Mouse (Mus musculus): Measurements from ENCODE around the gene Ndufb2.

Gene Ndufb2

DNA sequence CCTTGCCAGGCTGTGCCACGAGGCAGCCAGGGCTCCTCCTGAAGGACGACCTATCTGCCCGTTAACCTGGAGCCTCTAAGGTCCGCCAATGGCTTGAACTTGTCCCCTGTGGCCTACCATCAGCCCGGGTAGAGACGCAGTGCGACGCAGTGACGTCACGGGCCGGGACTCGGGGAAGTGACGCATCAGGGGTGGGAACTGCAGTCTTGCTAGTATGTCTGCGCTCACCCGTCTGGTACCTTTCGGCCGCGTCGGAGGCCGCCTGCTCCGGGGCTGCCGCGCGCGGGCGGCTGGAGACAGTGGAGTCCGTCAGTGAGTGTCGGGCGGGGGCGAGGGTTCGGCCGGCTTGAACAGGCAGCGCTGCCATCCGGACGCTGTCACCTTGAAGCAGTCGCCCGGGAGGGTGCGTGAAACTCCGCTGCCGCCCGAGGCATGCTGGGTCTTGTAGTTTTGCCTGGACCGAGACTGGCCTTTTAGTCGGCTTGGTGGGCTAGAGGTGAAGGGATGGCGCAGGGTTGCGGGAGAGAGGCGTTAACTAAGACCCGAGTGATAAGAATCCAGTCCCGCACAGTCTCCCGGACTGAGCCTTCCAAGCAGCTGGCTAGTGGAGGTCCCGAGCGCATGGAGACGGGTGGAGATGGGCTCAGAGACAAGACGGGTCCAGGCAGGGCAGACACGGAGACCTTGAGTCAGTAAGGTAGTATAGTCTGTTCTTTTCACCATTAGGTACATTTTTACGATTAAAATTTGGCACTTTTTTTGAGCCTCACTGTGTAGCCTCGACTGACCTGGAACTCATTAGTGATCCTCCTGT, at the start of gene Ndufb2:
TSS of gene Ndufb2 (plus strand) at position 174 of the 814 bp plus-strand sequence.
- peak; percentile 94 for DNase-seq (ENCODE audit: low read depth, low spot score)

DNA sequence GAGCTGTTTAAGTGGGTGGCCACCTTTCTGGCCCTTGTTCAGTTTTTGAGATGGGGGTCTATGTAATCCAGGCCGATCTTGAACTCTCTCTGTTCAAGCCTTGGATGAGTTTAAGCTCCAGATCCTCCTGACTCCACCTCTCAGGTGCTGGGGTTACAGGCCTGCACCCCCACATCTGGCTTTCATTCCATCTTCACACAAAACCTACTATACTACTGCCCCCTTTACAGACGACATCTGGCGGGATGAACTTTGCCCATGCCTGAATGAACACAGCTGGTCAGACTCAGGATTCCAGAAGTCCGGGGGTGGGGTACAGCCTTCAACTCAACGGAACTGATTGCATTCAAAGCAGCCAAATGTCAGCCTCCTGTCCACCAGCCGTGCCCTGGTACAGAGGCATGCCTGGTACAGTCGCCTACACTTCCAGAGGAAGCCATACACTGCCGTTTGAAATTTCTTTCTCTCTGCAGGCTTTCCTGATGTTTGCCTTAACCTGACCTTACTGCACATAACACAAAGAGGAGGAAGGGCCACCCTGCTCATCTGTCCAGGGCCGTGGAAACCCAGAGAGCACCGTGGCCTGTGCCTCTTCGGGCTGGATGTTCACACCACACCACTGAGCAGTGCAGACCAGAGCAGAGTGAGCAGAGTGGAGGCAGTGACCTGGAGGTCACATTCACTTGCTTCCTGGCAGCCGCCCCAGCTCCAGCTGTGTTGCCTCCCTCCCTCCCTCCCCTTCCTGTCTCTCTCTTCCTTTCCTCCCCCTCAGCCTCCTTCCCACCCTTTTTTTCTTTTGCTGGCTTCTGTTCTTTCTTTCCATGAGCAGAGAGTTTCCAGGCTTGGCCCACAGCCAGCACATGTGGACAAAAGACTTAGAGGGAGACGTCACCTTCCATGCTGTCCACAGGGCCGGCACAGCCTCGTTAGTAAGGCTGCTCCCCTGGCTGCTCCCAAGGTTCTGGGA, 49.5 kb upstream of the Ndufb2 start:
- peak; percentile 93 for DNase-seq (ENCODE audit: low read depth, low spot score)

GRCm38 (mm10) chr6:39543769-39544420, 48.5 kb upstream of the Ndufb2 start:
- no peak for DNase-seq (ENCODE audit: low read depth, low spot score)

DNA sequence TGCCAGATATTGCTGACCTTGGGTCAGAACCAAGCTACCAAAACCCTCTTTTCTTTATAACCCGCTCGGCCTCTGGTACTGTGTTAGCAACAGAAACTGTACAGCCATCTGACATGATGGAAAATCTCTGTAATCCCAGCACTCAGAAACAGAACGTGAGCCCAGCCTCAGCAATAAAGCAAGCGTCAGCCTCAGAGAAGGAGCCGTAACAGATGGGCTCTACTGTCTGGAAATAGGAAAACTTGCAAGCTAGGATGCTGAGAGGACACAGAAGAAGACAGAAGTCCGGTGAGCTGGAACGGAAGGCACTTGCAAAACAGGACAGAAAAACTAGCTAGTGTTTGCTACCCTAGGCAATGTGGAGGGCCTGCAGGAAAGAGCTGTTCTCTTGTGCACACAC, 46.9 kb upstream of the Ndufb2 start:
- DNase-seq (ENCODE audit: low read depth, low spot score), result no peak

DNA sequence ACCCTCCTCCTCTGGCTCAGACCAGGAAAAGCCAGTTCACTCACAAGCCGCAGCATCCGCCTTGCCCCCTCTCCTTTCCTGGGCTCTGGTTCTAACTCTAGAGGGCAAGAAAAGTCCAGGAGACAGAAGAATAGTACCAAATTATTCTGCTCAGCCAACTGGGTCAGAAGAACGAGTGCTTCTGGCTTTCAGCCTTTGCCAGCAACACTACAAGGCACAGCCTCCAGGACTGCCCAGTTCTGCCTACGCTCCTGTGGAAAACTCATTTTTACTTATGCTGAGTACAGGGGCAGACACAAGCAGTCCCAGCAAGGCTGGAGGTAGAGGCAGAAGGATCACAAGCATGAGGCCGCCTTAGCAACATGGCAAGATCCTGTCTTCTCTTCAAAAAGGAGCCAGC, 44.3 kb upstream of the Ndufb2 start:
- DNase-seq (ENCODE audit: low read depth, low spot score), result no peak

DNA sequence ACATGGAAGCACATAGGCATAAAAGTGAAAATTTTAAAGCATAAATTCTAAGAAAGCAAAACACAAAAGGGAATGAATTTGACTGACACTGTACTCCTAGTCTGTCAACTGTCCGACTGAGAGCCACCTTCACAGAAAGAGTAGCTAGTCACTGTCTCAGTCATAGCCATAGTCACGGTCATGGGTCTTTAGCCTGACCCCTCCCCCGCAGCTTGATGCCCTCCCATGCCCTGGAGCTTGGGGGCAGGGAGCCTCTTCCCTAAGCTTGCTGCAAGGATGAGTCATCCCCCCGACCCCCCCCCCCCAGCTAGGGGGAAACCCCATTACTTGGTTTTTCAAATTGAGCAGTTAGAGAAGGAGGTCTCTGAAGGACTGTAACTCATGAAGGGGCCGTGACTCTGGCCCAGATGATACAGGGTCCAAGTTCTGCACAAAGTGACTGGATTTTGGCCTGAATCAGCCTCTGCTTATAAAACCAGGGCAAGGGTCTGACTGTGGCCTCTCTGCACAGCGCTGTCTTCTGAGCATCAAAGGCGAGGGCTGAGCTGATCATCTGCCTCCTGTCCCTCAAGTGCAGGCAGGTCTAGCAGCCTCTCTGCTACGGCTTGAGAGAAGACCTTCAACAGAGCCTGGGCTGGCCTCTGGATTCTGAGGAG, 40.3 kb upstream of the Ndufb2 start:
- DNase-seq (ENCODE audit: low read depth, low spot score), result no peak

DNA sequence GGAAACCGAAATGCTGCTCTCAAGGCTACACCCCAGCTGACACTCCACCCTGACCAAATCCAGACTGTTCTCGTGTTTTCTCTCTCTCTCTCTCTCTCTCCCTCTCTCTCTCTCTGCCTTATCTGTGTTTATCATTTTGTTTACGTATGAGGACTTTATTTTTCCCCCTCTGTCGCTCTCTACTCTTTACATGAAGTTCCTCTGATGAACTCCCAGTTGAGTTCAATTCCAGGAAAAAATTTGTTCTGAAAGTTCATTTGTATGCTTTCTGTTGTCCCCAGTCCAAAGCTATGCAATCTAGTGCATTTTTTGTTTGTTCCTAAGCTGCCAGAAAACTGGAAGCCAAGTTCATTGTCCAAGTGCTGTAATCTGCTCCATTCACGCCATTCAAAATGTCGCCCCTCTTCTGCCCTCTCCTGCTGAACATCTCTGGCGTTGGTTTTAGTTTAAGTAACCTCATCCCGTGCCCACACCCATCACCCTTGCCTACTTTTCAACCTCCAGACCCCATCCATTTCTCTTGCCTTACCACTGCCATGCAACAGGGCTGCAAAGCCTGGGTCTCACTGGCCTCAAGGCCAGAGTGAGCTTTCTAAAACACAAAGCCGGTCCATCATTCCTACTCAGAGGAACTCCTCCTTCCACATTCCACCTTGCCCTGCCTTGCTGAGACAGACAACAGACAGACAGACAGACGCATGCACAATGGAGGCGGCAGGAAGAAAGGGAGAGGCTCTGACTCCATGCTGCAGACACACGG, 37.3 kb upstream of the Ndufb2 start:
- DNase-seq (ENCODE audit: low read depth, low spot score), result no peak

GRCm38 (mm10) chr6:39555648-39555945, 36.8 kb upstream of the Ndufb2 start:
- DNase-seq (ENCODE audit: low read depth, low spot score), result no peak

DNA sequence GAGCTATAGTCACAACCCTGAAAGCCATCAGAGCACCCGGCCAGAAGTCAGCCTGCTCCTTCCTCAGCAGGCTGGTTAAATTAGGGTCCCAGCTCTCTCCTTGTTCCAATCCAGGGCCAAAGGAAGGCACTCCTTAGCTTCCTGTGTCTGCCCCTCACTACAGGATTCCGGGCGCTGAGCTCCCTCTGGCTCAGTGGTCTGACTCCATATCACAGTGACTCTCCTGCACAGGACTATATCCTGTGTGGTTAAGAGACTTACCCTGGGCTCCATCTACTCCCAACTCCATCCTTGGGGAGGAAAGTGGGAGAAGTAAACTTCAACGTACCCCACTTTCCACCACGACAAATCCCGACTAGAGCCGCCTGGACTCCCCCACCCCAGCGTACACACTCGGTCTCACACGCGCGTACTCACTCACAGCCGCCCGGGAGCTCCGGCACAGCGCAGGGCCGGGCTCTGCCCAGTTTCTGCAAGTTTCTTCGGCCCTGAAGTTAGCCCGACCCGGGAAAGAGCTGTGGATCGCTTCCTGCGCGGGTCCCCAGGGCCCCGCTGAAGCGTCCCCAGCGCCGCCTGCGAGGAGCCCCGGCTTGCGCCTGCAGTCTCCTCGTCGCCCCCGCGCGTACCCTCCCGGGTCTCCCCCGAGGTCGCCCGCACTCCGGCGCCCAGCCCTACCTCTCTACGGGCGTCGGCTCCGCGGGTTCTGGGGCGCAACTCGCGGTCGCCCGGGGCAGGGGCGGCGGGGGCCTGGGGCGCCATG, 35.3 kb upstream of the Ndufb2 start:
- DNase-seq (ENCODE audit: low read depth, low spot score), result no peak

DNA sequence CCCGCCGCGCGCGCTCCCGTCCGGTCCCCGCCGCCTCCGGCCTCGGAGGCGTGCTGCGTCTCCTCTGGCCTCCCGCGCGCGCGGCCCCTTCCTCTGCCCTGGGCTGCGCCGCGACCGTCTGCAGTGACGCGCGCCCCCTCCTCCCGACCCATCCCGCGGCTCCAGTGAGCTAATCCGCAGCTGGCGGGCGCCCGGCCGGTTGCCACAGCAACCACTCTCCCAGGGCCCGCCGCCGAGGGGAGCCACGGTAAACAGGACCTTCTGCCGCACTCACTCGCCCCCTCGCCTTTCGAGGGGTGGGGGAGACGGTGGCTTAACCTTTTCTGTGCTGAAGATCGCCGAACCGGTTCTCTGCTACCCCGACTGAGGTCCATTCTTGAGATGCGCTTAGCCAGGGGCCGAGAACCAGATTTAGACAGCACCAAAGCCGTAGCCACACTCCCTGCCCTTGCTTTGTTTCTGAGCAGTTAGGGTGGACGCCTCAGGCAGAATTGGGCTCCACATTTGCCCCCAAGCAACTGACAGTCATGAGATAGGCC, 34.6 kb upstream of the Ndufb2 start, which contains the start of gene Dennd2a:
TSS of gene Dennd2a (minus strand) at position 145 of the 539 bp plus-strand sequence.
- DNase-seq (ENCODE audit: low read depth, low spot score), result peak; percentile 38

DNA sequence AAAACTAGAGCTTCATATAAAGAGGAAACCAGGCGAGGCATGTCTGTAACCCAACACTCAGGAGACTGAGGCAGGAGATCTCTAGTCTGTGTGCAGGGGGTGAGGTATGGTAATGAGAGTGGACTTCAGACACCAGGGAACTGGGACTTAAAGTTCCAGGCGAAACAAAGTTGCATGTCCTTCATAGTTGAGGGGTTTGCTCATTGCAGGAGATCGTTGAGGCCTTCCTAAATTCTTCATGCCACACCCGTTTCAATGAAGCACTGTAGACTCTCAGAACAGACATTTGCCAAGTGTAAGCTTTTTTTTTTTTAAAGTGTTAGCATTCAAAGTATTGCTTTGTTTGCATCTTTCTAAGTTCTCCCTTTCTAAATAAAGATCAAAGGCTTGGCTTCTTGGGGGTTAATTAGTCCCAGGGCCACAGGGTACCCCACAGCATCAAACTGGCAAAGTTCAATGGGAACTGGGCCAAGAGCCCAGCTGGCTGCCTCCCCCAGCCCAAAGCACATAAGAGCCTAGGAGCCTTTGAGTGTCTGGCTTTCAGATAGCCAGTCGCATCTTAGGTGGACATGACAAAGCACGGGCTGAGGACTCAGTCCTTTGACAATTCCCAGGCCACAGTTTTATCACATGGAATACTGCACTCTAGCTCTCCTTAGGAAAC, 33.0 kb upstream of the Ndufb2 start:
- DNase-seq (ENCODE audit: low read depth, low spot score), result peak; percentile 32

DNA sequence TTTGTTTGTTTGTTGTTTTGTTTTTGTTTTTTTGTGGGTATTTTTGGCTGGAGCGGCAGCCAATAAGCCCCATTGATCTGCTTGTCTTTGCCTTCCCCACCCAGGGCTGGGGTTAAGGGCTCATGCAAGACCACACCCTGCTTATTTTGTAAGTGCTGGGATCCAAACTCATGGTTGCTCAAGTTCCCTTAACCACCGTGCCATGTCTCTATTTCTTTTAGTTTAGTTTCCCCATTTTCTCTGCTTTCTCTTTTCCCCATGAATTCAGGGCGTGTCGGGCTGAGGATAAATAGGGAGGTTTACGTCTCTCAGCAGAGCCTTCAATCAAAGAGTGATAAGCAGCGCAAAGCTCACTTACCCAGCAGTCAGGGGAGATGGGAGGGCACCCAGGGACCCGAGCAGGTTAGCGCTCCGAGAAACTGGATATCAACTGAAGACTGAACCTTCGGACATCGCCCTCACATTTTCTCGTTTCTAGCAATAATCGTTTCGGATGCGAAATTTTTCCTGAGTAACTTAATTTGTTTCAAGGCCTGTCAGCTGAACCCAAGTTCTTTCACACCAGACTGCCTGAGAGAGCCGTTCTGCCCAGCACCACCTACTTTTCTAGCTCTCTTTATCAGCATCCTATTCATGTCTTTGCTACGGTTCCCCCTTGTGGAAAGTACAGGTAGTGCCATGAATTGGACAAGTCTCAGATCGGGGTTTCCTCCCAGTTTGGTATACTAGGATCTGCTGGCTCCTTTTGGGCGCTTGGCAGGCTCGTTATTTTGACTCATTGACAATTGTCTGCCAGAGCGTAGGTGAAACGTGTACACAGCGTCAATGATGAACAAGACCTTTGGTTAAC, 30.0 kb upstream of the Ndufb2 start:
- DNase-seq (ENCODE audit: low read depth, low spot score), result peak; percentile 73

GRCm38 (mm10) chr6:39567528-39567927, 24.8 kb upstream of the Ndufb2 start:
- DNase-seq (ENCODE audit: low read depth, low spot score), result no peak

DNA sequence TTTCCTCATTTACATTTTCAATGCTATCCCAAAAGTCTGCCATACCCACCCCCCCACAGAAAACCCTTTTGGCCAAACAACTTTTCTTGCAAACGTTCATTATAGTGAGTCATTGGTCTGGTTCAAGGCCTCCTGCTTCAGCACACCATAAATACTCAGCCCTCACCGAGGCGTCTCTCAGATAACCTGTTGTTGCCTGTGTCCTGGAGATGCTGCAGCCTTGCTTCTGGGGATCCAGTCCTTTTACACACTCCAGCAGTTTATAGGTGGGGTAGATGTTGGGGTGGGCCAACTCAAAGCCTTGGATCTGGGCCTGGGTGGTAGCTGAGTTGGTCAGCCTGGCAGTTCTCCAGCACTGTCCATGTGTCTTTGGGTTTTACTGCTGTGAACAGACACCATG, 21.9 kb upstream of the Ndufb2 start:
- no peak for DNase-seq (ENCODE audit: low read depth, low spot score)

DNA sequence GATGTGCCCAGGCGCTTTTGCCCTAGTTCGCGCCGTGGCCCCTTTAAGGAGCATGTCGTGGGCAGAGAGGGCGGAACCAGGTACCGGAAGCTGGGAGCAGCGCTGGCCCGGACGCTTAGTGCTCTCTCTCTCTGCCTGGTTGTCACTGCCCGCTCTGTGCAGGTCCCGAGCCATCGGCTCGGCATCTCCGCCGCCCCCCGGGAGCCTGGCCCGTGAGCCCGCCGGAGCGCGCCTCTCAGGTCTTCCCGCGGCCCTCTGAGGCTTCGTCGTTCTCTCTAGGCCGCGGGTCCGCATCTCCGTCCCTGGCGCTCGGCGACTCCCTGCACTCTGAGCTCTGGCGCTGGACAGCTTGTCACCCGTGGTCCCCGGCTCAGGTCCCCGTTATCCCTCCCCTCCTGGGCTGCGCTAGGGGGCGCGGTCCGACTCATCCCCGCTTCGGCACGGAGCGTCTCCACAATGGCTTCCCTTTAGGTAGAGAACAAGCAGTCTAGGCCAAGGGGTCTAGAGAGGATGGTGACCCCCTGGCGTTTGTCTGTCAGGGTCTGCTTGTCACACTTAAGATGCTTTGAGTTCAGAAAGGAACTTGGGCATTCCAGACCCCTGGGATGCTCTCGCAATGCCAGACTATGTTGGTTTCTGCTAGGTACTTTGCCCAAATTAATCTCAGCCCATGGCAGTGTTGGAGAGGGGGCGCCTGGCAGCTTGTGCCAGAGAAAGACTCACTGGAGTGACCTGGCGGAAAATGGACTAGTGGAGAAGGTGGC, 18.4 kb upstream of the Ndufb2 start, which contains the start of gene Adck2:
TSS of gene Adck2 (plus strand) at position 83 of the 764 bp plus-strand sequence.
- peak; percentile 67 for DNase-seq (ENCODE audit: low read depth, low spot score)

DNA sequence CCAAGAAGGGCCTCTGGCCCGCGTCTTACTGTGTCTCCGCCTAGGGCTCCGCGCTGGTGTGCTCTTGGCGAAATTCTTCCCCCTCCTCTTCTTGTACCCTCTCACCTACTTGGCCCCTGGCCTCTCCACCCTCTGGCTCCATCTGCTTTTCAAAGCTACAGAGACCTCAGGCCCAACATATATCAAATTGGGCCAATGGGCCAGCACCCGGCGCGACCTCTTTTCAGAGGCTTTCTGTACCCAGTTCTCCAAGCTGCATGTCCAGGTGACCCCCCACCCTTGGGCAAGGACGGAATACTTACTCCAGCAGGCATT, 17.9 kb upstream of the Ndufb2 start:
- no peak for DNase-seq (ENCODE audit: low read depth, low spot score)

GRCm38 (mm10) chr6:39574951-39575350, 17.4 kb upstream of the Ndufb2 start:
- DNase-seq (ENCODE audit: low read depth, low spot score), result no peak

- DNase-seq (ENCODE audit: low read depth, low spot score), result no peak
Observed at GRCm38 (mm10) chr6:39579552-39579951, 12.8 kb upstream of the Ndufb2 start.

All from skeletal muscle tissue, adult 2 months (tissue).